Mouse (Mus musculus): ENCODE measurements around the gene Krt27. TPM values are rescaled to one million over a fixed set of nuclear protein-coding genes. Genes with fewer than 3 reads are reported as not detected.

Krt27 gene
- not detected for polyA plus RNA-seq (2017; shearing (Covaris generic))

DNA sequence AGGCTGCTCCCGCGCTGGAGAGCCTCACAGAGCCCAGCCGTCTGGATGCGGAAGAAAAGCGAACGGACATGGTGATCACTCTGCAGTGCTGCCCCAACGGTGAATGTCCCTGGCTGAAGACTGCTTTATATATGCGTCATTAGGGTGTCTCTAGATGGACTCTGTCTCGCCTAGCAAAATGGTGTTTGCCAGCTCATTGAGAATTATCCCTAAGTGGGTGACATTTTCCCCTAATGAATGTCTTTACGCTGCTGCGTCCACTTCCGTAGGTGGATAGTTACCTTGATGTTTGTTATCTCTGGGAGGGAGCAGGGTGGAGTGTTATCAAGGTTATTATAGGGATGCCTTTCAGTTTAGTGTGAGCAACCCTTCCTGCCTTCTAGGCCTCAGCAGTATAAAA, at the start of gene Krt27:
Gene Krt27 (minus strand): TSS at position 101 of the 400 bp plus-strand sequence.

DNA sequence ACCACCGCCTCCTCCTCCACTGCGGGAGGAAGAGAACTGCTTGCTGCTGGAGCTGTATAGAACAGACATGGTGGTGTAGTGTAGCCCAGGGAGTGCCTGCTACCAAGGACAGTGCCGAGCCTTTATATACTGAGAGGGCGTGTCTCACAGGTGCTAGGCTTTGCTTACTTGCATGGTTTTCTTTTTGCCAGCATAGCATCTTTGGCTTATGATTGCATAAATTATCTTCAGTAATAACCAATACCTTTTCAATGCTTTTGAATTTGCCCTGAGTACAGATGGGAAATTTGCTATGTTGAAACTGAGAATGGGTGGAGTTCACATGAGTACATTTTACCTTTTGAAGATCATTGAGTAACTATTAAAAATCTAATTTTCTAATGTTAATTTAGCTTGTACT, 38.4 kb upstream of the Krt27 start, which contains the start of gene Krt10:
Gene Krt10 (minus strand): TSS at position 101 of the 400 bp plus-strand sequence.

DNA sequence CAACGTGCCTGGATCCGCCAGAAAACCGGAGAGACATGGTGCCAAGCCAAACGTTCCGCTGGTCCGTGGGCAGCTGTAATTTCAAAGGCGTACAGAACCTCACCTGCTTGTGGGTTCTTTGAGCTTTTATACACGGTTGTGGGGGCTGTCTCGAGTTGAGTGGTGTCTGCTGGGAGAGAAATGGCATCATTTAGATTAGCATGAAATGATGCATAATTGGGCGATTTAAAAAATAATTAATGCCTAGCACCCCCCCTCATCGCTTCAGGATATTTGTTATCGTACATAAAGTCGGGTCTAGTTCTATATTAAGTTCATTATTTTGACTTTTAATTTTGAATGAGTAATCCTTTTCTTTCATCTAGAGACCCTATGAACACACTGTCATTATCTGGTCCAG, 23.9 kb upstream of the Krt27 start, which contains the start of gene Krt28:
Gene Krt28 (minus strand): TSS at position 101 of the 400 bp plus-strand sequence.

DNA sequence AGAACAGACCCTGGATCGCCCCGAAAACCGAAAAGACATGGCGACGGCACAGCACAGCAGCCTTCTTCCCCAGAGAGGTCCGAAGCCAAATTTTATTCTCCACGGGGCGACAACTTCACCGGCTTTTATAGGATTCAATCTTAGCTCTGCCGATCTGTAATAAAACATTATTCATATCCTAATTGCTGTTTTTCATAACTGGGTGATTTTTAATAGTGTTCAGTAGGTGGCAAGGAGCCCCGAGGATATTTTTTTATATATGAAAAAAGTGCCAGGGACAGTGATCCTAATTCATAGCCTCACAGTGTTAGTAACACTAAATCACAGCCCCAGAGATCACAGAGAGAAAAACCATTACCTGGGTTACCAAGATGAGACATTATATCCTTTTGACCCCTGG, 13.0 kb downstream of the Krt27 start, which contains the start of gene Krt26:
Gene Krt26 (minus strand): TSS at position 101 of the 400 bp plus-strand sequence.

DNA sequence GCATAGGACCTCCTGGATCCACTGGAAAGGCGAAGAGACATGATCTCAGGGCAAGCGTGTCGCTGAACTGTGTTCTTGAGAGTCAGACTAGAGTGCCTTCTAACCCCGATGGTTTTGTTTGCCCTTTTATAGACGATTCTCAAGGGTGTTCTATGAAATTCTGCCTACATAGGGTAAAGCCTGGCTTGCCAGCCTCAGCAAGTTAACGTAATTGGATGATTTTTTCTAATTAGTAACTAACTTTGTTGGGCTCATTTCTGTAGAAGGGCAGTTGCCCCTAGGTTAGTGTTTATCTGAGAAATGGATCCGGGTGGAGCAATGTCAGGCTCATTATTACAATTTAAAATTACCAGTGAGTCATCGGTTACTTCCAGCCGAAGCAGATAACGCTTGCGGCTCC, 28.1 kb downstream of the Krt27 start, which contains the start of gene Krt25:
Gene Krt25 (minus strand): TSS at position 101 of the 400 bp plus-strand sequence.

Other genes starting within 250 kb of the Krt27 start
- gene Ccr7, start 196.0 kb downstream of the Krt27 start, polyA plus RNA-seq (2017; shearing (Covaris generic)): 465 TPM
- 181 TPM for gene Smarce1, start 120.1 kb downstream of the Krt27 start, polyA plus RNA-seq (2017; shearing (Covaris generic))
- 0.44 TPM for gene Krt222, start 107.0 kb downstream of the Krt27 start, polyA plus RNA-seq (2017; shearing (Covaris generic))
- not detected for gene Krt24, start 65.8 kb downstream of the Krt27 start, polyA plus RNA-seq (2017; shearing (Covaris generic))
- not detected for gene Krt25, start 28.2 kb downstream of the Krt27 start, polyA plus RNA-seq (2017; shearing (Covaris generic))
- gene Krt26, start 13.1 kb downstream of the Krt27 start, polyA plus RNA-seq (2017; shearing (Covaris generic)): not detected
- gene Krt28, start 23.8 kb upstream of the Krt27 start, polyA plus RNA-seq (2017; shearing (Covaris generic)): not detected
- 8.1 TPM for gene Krt10, start 38.3 kb upstream of the Krt27 start, polyA plus RNA-seq (2017; shearing (Covaris generic))
- 0.26 TPM for gene Krt12, start 71.2 kb upstream of the Krt27 start, polyA plus RNA-seq (2017; shearing (Covaris generic))
- not detected for gene Krt20, start 87.0 kb upstream of the Krt27 start, polyA plus RNA-seq (2017; shearing (Covaris generic))
- not detected for gene Krt23, start 142.0 kb upstream of the Krt27 start, polyA plus RNA-seq (2017; shearing (Covaris generic))
- gene Krt39, start 170.2 kb upstream of the Krt27 start, polyA plus RNA-seq (2017; shearing (Covaris generic)): not detected
- not detected for gene Krt40, start 192.1 kb upstream of the Krt27 start, polyA plus RNA-seq (2017; shearing (Covaris generic))
- not detected for gene Krtap3-3, start 199.8 kb upstream of the Krt27 start, polyA plus RNA-seq (2017; shearing (Covaris generic))
- gene Krtap3-2, start 205.7 kb upstream of the Krt27 start, polyA plus RNA-seq (2017; shearing (Covaris generic)): not detected
- not detected for gene Gm11939, start 208.4 kb upstream of the Krt27 start, polyA plus RNA-seq (2017; shearing (Covaris generic))
- not detected for gene Krtap3-1, start 215.5 kb upstream of the Krt27 start, polyA plus RNA-seq (2017; shearing (Covaris generic))
- gene Krtap1-5, start 229.9 kb upstream of the Krt27 start, polyA plus RNA-seq (2017; shearing (Covaris generic)): not detected
- gene Krtap1-4, start 232.6 kb upstream of the Krt27 start, polyA plus RNA-seq (2017; shearing (Covaris generic)): not detected
- gene Krtap1-3, start 240.2 kb upstream of the Krt27 start, polyA plus RNA-seq (2017; shearing (Covaris generic)): not detected
- gene Krtap9-3, start 247.0 kb upstream of the Krt27 start, polyA plus RNA-seq (2017; shearing (Covaris generic)): not detected